Mouse (Mus musculus): ENCODE results near the gene Atp6v0a2. TPM values are rescaled to one million over a fixed set of nuclear protein-coding genes. Genes with fewer than 3 reads are reported as not detected.
A peak's percentile ranks its signal among the peaks of the same experiment; 100 is the strongest.

Atp6v0a2 gene
- total RNA-seq, 1 experiment, result 24.5 TPM

DNA sequence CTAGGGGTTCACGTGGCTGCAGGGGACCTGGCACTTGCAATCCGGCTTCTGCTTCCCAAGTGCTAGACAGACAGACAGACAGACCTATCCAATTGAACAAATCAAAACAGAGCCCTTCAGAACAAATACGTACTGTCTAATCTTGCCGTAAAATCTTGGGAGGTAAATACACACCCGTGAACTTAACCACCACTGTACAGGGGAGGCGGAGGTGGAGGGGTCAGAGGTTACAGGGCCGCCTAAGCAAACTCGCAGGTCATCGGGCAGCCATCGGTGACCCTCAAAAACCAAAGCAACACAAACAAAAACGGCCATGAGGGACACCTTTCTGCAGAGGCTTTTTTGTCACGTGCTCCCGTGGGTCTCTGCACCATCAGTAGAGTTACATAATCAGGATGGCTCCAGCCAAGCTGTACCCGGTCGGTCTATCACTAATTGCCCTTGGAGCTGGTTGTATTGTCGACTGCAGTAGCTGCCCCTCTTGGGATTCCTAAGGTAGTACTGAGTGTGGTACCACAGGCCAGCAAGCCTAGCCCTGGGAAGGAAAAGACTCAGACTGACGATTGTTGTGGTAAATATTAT, 23.2 kb upstream of the Atp6v0a2 start:
- Histone ChIP-seq H3K4me1 (ENCODE audit: control insufficient read depth in 2 of 2, insufficient read depth in 2 of 2, low read length in 2 of 2, poor library complexity in 1 of 2) (peaks cover 0 to 3% of the 10 kb centered on the region in 2 experiments; a peak in 1 of 4 replicates), H3K36me3 (ENCODE audit: control insufficient read depth, insufficient read depth, low read length, poor library complexity, severe bottlenecking) (no peaks in the 10 kb centered on the region)
- DNase-seq (ENCODE audit: low read depth, low spot score), result no peak

GRCm38 (mm10) chr5:124610965-124611364, 17.4 kb upstream of the Atp6v0a2 start:
- Histone ChIP-seq H3K9ac (ENCODE audit: insufficient read depth, low read depth, low read length, poor library complexity, severe bottlenecking) (peak overlapping the region; percentile 63; the same call in 1 of the 2 replicates), H3K4me3 (ENCODE audit: insufficient read depth in 1 of 2, low read depth in 1 of 2, low read length in 2 of 2, poor library complexity in 1 of 2, severe bottlenecking in 1 of 2) (peak overlapping the region; percentile 15 to 53; a peak in 3 of 4 replicates), H3K36me3 (ENCODE audit: control insufficient read depth, insufficient read depth, low read length, poor library complexity, severe bottlenecking) (no peaks in the 10 kb centered on the region), H3K4me1 (ENCODE audit: control insufficient read depth in 2 of 2, insufficient read depth in 2 of 2, low read length in 2 of 2, poor library complexity in 1 of 2) (peaks cover 0 to 7% of the 10 kb centered on the region in 2 experiments; a peak in 1 of 4 replicates), H3K27ac (ENCODE audit: insufficient read depth, low read depth, low read length, poor library complexity, severe bottlenecking) (no peak overlapping the region), H3K9me3 (ENCODE audit: control insufficient read depth, insufficient read depth, low read depth, low read length) (no peaks in the 10 kb centered on the region)
- TF ChIP-seq ZC3H11A (IDR thresholded peaks at IDR 0.05; ENCODE audit: borderline replicate concordance, low read depth, low read length) (no peak), MAFK (IDR thresholded peaks at IDR 0.05; ENCODE audit: insufficient read depth, low read depth, low read length) (no peak), ZNF384 (IDR thresholded peaks at IDR 0.05; ENCODE audit: low read depth, low read length) (no peak), CHD2 (IDR thresholded peaks at IDR 0.05; ENCODE audit: low read depth, low read length) (no peak), HCFC1 (IDR thresholded peaks at IDR 0.05; ENCODE audit: borderline replicate concordance, insufficient read depth, low read length) (no peak)
- DNase-seq (ENCODE audit: low read depth, low spot score), result peak; percentile 89
- in situ Hi-C loops (cut with MboI; ENCODE audit: low sequenced_read_pairs in 2 of 2, unreplicated experiment in 2 of 2), result no loop called here

More for the DNA sequence above, 23.2 kb upstream of the Atp6v0a2 start:
- H3K9ac ChIP-seq (ENCODE audit: insufficient read depth, low read depth, low read length, poor library complexity, severe bottlenecking), result no peak overlapping the region
- no peaks in the 10 kb centered on the region for H3K9me3 ChIP-seq (ENCODE audit: control insufficient read depth, insufficient read depth, low read depth, low read length)
- in situ Hi-C loops (cut with MboI; ENCODE audit: low sequenced_read_pairs in 2 of 2, unreplicated experiment in 2 of 2), result no loop called here
- no peak overlapping the region for H3K27ac ChIP-seq (ENCODE audit: insufficient read depth, low read depth, low read length, poor library complexity, severe bottlenecking)
- H3K4me3 ChIP-seq (ENCODE audit: insufficient read depth in 1 of 2, low read depth in 1 of 2, low read length in 2 of 2, poor library complexity in 1 of 2, severe bottlenecking in 1 of 2), result no peak overlapping the region; a peak in 1 of 4 replicates
- no peak for TF ChIP-seq HCFC1 (IDR thresholded peaks at IDR 0.05; ENCODE audit: borderline replicate concordance, insufficient read depth, low read length)
- TF ChIP-seq ZNF384 (IDR thresholded peaks at IDR 0.05; ENCODE audit: low read depth, low read length), result no peak
- TF ChIP-seq ZC3H11A (IDR thresholded peaks at IDR 0.05; ENCODE audit: borderline replicate concordance, low read depth, low read length), result no peak
- no peak for TF ChIP-seq CHD2 (IDR thresholded peaks at IDR 0.05; ENCODE audit: low read depth, low read length)
- TF ChIP-seq MAFK (IDR thresholded peaks at IDR 0.05; ENCODE audit: insufficient read depth, low read depth, low read length), result no peak

DNA sequence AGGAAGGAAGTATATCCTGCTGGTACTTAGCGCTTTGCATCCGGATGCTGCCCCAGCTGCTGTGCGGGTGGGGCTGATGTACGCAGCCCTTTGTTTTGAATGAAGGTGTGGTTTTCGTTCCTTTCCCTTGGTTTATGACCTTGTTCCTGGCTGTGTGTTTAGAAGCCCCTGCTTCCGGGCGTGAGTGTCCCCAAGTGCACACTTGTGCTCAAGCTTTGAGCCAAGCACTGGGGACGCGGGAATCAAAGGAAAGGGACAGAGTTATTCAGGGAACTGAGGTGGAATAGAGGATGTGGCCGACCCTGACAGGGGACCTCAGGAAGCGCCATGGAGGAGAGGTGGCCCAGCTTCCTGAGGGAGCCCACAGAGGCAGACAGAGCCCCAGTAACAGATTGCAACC, 13.7 kb upstream of the Atp6v0a2 start:
- DNase-seq (ENCODE audit: low read depth, low spot score), result no peak
- TF ChIP-seq ZC3H11A (IDR thresholded peaks at IDR 0.05; ENCODE audit: borderline replicate concordance, low read depth, low read length) (no peak), ZNF384 (IDR thresholded peaks at IDR 0.05; ENCODE audit: low read depth, low read length) (no peak), CHD2 (IDR thresholded peaks at IDR 0.05; ENCODE audit: low read depth, low read length) (no peak), HCFC1 (IDR thresholded peaks at IDR 0.05; ENCODE audit: borderline replicate concordance, insufficient read depth, low read length) (no peak), MAFK (IDR thresholded peaks at IDR 0.05; ENCODE audit: insufficient read depth, low read depth, low read length) (no peak)
- H3K9me3 ChIP-seq (ENCODE audit: control insufficient read depth, insufficient read depth, low read depth, low read length), result no peaks in the 10 kb centered on the region
- H3K4me1 ChIP-seq (ENCODE audit: control insufficient read depth in 2 of 2, insufficient read depth in 2 of 2, low read length in 2 of 2, poor library complexity in 1 of 2), result peaks cover 0 to 15% of the 10 kb centered on the region in 2 experiments; a peak in 1 of 4 replicates
- H3K36me3 ChIP-seq (ENCODE audit: control insufficient read depth, insufficient read depth, low read length, poor library complexity, severe bottlenecking), result no peaks in the 10 kb centered on the region
- in situ Hi-C loops (cut with MboI; ENCODE audit: low sequenced_read_pairs in 2 of 2, unreplicated experiment in 2 of 2), result no loop called here
- H3K27ac ChIP-seq (ENCODE audit: insufficient read depth, low read depth, low read length, poor library complexity, severe bottlenecking), result no peak overlapping the region
- H3K4me3 ChIP-seq (ENCODE audit: insufficient read depth in 1 of 2, low read depth in 1 of 2, low read length in 2 of 2, poor library complexity in 1 of 2, severe bottlenecking in 1 of 2), result no peak overlapping the region
- no peak overlapping the region for H3K9ac ChIP-seq (ENCODE audit: insufficient read depth, low read depth, low read length, poor library complexity, severe bottlenecking)

- H3K4me3 ChIP-seq (ENCODE audit: insufficient read depth in 1 of 2, low read depth in 1 of 2, low read length in 2 of 2, poor library complexity in 1 of 2, severe bottlenecking in 1 of 2), result peak overlapping the region; percentile 18 to 65
- H3K9me3 ChIP-seq (ENCODE audit: control insufficient read depth, insufficient read depth, low read depth, low read length), result no peaks in the 10 kb centered on the region
- in situ Hi-C loops (cut with MboI; ENCODE audit: low sequenced_read_pairs in 2 of 2, unreplicated experiment in 2 of 2), result no loop called here
- H3K36me3 ChIP-seq (ENCODE audit: control insufficient read depth, insufficient read depth, low read length, poor library complexity, severe bottlenecking), result no peaks in the 10 kb centered on the region
- H3K4me1 ChIP-seq (ENCODE audit: control insufficient read depth in 2 of 2, insufficient read depth in 2 of 2, low read length in 2 of 2, poor library complexity in 1 of 2), result peaks cover 0 to 10% of the 10 kb centered on the region in 2 experiments; a peak in 1 of 4 replicates
- no peak overlapping the region for H3K27ac ChIP-seq (ENCODE audit: insufficient read depth, low read depth, low read length, poor library complexity, severe bottlenecking)
- no peak for DNase-seq (ENCODE audit: low read depth, low spot score)
- no peak for TF ChIP-seq CHD2 (IDR thresholded peaks at IDR 0.05; ENCODE audit: low read depth, low read length)
- no peak for TF ChIP-seq ZNF384 (IDR thresholded peaks at IDR 0.05; ENCODE audit: low read depth, low read length)
- TF ChIP-seq ZC3H11A (IDR thresholded peaks at IDR 0.05; ENCODE audit: borderline replicate concordance, low read depth, low read length), result no peak
- TF ChIP-seq HCFC1 (IDR thresholded peaks at IDR 0.05; ENCODE audit: borderline replicate concordance, insufficient read depth, low read length), result no peak
- TF ChIP-seq MAFK (IDR thresholded peaks at IDR 0.05; ENCODE audit: insufficient read depth, low read depth, low read length), result no peak
- peak overlapping the region; percentile 4; the same call in 1 of the 2 replicates for H3K9ac ChIP-seq (ENCODE audit: insufficient read depth, low read depth, low read length, poor library complexity, severe bottlenecking)
Measured at GRCm38 (mm10) chr5:124618711-124619110, 9.7 kb upstream of the Atp6v0a2 start.

Data from ES-E14 (cell line).